Mouse (Mus musculus) stomach, embryonic 14.5 days (tissue): ENCODE measurements around the gene Pradc1. TPM values are rescaled to one million over a fixed set of nuclear protein-coding genes. Genes with fewer than 3 reads are reported as not detected.

ENCODE experiments used
- ATAC-seq: fragments of 200-750 bp; cut with Nextera tagmentation; 2 replicates; pipeline ENCODE4 v1.8.0; 2017; ENCODE audit warnings: low read depth, moderate TSS enrichment; ENCODE audit not compliant: insufficient number of reproducible peaks, insufficient read depth, low FRiP score
- H3K27ac ChIP-seq: fragments of 300-500 bp; sonication (generic); 2 replicates; pipeline ENCODE4 v1.5.1; 2014; ENCODE audit warnings: mild to moderate bottlenecking, low read length, moderate library complexity, mixed read lengths
- H3K27me3 ChIP-seq: fragments of 300-500 bp; sonication (generic); 2 replicates; pipeline ENCODE4 v1.6.1; 2014; ENCODE audit warnings: low read length, control low read depth, mixed read lengths; ENCODE audit not compliant: control insufficient read depth, insufficient read depth
- H3K36me3 ChIP-seq: fragments of 300-500 bp; sonication (generic); 2 replicates; pipeline ENCODE4 v1.6.1; 2014; ENCODE audit warnings: mild to moderate bottlenecking, control low read depth, low read length, moderate library complexity, mixed read lengths; ENCODE audit not compliant: control insufficient read depth, insufficient read depth
- H3K4me1 ChIP-seq: fragments of 300-500 bp; sonication (generic); 2 replicates; pipeline ENCODE4 v1.6.1; 2014; ENCODE audit warnings: low read length, control low read depth, mixed read lengths; ENCODE audit not compliant: control insufficient read depth, insufficient read depth
- H3K4me2 ChIP-seq: fragments of 300-500 bp; sonication (generic); replicated peaks from 2 replicates; pipeline ENCODE4 v1.6.1; 2014; ENCODE audit warnings: low read depth, low read length, control low read depth
- H3K4me3 ChIP-seq: fragments of 300-500 bp; sonication (generic); 2 replicates; pipeline ENCODE4 v1.5.1; 2014; ENCODE audit warnings: low read depth, low read length, control low read depth
- H3K9ac ChIP-seq: fragments of 300-500 bp; sonication (generic); replicated peaks from 2 replicates; pipeline ENCODE4 v1.6.1; 2014; ENCODE audit warnings: low read depth, mild to moderate bottlenecking, control low read depth, low read length, moderate library complexity, mixed read lengths
- H3K9me3 ChIP-seq: fragments of 300-500 bp; sonication (generic); 2 replicates; pipeline ENCODE4 v1.6.1; 2016; ENCODE audit warnings: low read depth, low read length, control low read depth; ENCODE audit not compliant: control insufficient read depth
- WGBS: fragments of 180-500 bp; shearing (Covaris S2); extraction: QIAGEN DNeasy Blood & Tissue Kit; methylation state at CpG from one replicate; pipeline ENCODE4 v1.1.7; 2014; 5-methylcytosine and 5-hydroxymethylcytosine counted together
- polyA plus RNA-seq: library from polyadenylated mRNA; unstranded; fragments of >200 nt; fragmentation: Nextera tagmentation; extraction: Ambion mirVana; gene quantifications from 2 replicates; pipeline ENCODE4 v1.2.1, GENCODE M21; 2014

Pradc1 gene
- polyA plus RNA-seq, 1 experiment from 2014 or later, result 25.2 TPM

- 91% methylated on average over 6 of the region's 6 CpGs for WGBS
- no peaks in the 10 kb centered on the region for H3K27me3 ChIP-seq
- ATAC-seq, result no peak
Observed at GRCm38 (mm10) chr6:85447351-85447750, 4.4 kb downstream of the Pradc1 start.

GRCm38 (mm10) chr6:85445286-85445685 lies 6.5 kb downstream of the Pradc1 start:
- Histone ChIP-seq H3K9me3 (no peaks in the 10 kb centered on the region), H3K36me3 (peaks cover 43% of the 10 kb centered on the region), H3K27ac (no peak overlapping the region), H3K4me3 (no peak overlapping the region), H3K4me2 (no peak overlapping the region), H3K27me3 (no peaks in the 10 kb centered on the region), H3K4me1 (no peaks in the 10 kb centered on the region), H3K9ac (no peak overlapping the region)
- 91% methylated on average over 5 of the region's 5 CpGs for WGBS
- ATAC-seq, result no peak

More at GRCm38 (mm10) chr6:85447351-85447750, 4.4 kb downstream of the Pradc1 start:
- Histone ChIP-seq H3K27ac (no peak overlapping the region), H3K4me1 (no peaks in the 10 kb centered on the region), H3K36me3 (peaks cover 26% of the 10 kb centered on the region), H3K4me2 (no peak overlapping the region), H3K4me3 (no peak overlapping the region), H3K9me3 (no peaks in the 10 kb centered on the region), H3K9ac (no peak overlapping the region)

- H3K9me3 ChIP-seq, result no peaks in the 10 kb centered on the region
- ATAC-seq, result no peak
- H3K4me2 ChIP-seq, result no peak overlapping the region
- H3K27ac ChIP-seq, result no peak overlapping the region
- no peaks in the 10 kb centered on the region for H3K4me1 ChIP-seq
- H3K36me3 ChIP-seq, result peaks cover 49% of the 10 kb centered on the region
- no peaks in the 10 kb centered on the region for H3K27me3 ChIP-seq
- no peak overlapping the region for H3K9ac ChIP-seq
- WGBS, result 85% methylated on average over 8 of the region's 8 CpGs
- H3K4me3 ChIP-seq, result no peak overlapping the region
Observed at GRCm38 (mm10) chr6:85444266-85444965, 7.4 kb downstream of the Pradc1 start.

GRCm38 (mm10) chr6:85443488-85444233 lies 8.1 kb downstream of the Pradc1 start:
- H3K9me3 ChIP-seq, result no peaks in the 10 kb centered on the region
- no peak overlapping the region for H3K27ac ChIP-seq
- no peak for ATAC-seq
- no peak overlapping the region for H3K9ac ChIP-seq
- WGBS, result 71% methylated on average over 3 of the region's 3 CpGs
- H3K4me3 ChIP-seq, result no peak overlapping the region
- H3K36me3 ChIP-seq, result peaks cover 54% of the 10 kb centered on the region
- H3K27me3 ChIP-seq, result no peaks in the 10 kb centered on the region
- no peak overlapping the region for H3K4me2 ChIP-seq
- H3K4me1 ChIP-seq, result no peaks in the 10 kb centered on the region

- H3K27ac ChIP-seq, result no peak overlapping the region
- 84% methylated on average over 4 of the region's 4 CpGs for WGBS
- no peaks in the 10 kb centered on the region for H3K4me1 ChIP-seq
- H3K9ac ChIP-seq, result no peak overlapping the region
- H3K9me3 ChIP-seq, result no peaks in the 10 kb centered on the region
- peaks cover 48% of the 10 kb centered on the region for H3K36me3 ChIP-seq
- H3K4me2 ChIP-seq, result no peak overlapping the region
- no peak overlapping the region for H3K4me3 ChIP-seq
- H3K27me3 ChIP-seq, result no peaks in the 10 kb centered on the region
- ATAC-seq, result no peak
Observed at GRCm38 (mm10) chr6:85441142-85441541, 10.6 kb downstream of the Pradc1 start.

- Histone ChIP-seq H3K36me3 (peaks cover 27% of the 10 kb centered on the region), H3K27ac (no peak overlapping the region), H3K27me3 (no peaks in the 10 kb centered on the region), H3K9me3 (no peaks in the 10 kb centered on the region), H3K4me1 (0 out of 2 replicates have a peak, but pooled peaks cover 4% of the 10 kb centered on the region), H3K4me3 (no peak overlapping the region), H3K9ac (no peak overlapping the region), H3K4me2 (no peak overlapping the region)
- no peak for ATAC-seq
- 91% methylated on average over 5 of the region's 6 CpGs for WGBS
Observed at GRCm38 (mm10) chr6:85436631-85437030, 15.1 kb downstream of the Pradc1 start.

GRCm38 (mm10) chr6:85436204-85436603 lies 15.6 kb downstream of the Pradc1 start:
- 96% methylated on average over 1 of the region's 1 CpGs for WGBS
- Histone ChIP-seq H3K36me3 (peaks cover 22% of the 10 kb centered on the region), H3K9ac (no peak overlapping the region), H3K9me3 (no peaks in the 10 kb centered on the region), H3K27ac (no peak overlapping the region), H3K4me3 (no peak overlapping the region), H3K4me2 (no peak overlapping the region), H3K4me1 (0 out of 2 replicates have a peak, but pooled peaks cover 4% of the 10 kb centered on the region), H3K27me3 (no peaks in the 10 kb centered on the region)
- no peak for ATAC-seq

- no peak overlapping the region for H3K4me2 ChIP-seq
- no peaks in the 10 kb centered on the region for H3K27me3 ChIP-seq
- H3K27ac ChIP-seq, result no peak overlapping the region
- H3K36me3 ChIP-seq, result peaks cover 6% of the 10 kb centered on the region
- H3K4me1 ChIP-seq, result 0 out of 2 replicates have a peak, but pooled peaks cover 4% of the 10 kb centered on the region
- H3K9me3 ChIP-seq, result no peaks in the 10 kb centered on the region
- 85% methylated on average over 5 of the region's 5 CpGs for WGBS
- ATAC-seq, result no peak
- H3K4me3 ChIP-seq, result no peak overlapping the region
- H3K9ac ChIP-seq, result no peak overlapping the region
Observed at GRCm38 (mm10) chr6:85433865-85434264, 17.9 kb downstream of the Pradc1 start.
